Mouse (Mus musculus) adrenal gland, adult 2 months (tissue): ENCODE measurements around the gene Prkg2. TPM values are rescaled to one million over a fixed set of nuclear protein-coding genes. Genes with fewer than 3 reads are reported as not detected.

Source experiments
- DNase-seq: peaks from one replicate; pipeline ENCODE4 v3.0.0; 2021
- polyA plus RNA-seq: library from polyadenylated mRNA; depleted of rRNA; stranded (reverse); fragments of >200 nt; gene quantifications from 2 replicates; pipeline ENCODE4 v1.2.3, GENCODE M21; 2012
- total RNA-seq, 2 experiments: library from RNA; stranded (reverse); gene quantifications; 2 replicates each; pipeline ENCODE4 v1.2.3; 2021

Prkg2 gene
- total and polyA plus RNA-seq, 3 experiments = 0.33 to 4.3 (median 2.9) TPM

- no peak for DNase-seq
Measured at GRCm38 (mm10) chr5:98975877-98976672, 61.1 kb downstream of the Prkg2 start.

GRCm38 (mm10) chr5:98966679-98967078 is 70.5 kb downstream of the Prkg2 start:
- DNase-seq = no peak

- no peak for DNase-seq
Measured at GRCm38 (mm10) chr5:98965139-98965538, 72.0 kb downstream of the Prkg2 start.

- no peak for DNase-seq
Measured at GRCm38 (mm10) chr5:98964367-98964766, 72.8 kb downstream of the Prkg2 start.

- no peak for DNase-seq
Measured at GRCm38 (mm10) chr5:98962472-98962871, 74.7 kb downstream of the Prkg2 start.

- DNase-seq = no peak
Measured at GRCm38 (mm10) chr5:98955576-98955975, 81.6 kb downstream of the Prkg2 start.

DNA sequence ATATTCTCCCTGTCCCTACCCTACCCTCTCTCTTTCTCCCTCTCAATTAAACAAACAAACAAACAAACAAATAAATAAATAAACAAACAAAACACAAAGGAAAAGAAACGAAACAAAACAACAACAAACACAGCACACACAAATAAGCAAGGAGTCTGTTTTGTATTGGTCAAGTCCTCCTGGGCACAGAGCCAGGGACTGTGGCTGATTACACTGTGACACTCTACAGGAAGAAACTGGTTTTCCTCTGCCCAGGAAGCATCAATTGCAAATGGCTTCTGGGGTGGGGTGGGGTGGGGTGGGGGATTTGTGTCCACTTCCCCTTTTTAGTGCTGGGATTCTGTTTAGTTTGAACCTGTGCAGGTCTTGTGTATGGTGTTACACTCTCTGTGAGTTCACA is 83.8 kb downstream of the Prkg2 start:
- no peak for DNase-seq

DNA sequence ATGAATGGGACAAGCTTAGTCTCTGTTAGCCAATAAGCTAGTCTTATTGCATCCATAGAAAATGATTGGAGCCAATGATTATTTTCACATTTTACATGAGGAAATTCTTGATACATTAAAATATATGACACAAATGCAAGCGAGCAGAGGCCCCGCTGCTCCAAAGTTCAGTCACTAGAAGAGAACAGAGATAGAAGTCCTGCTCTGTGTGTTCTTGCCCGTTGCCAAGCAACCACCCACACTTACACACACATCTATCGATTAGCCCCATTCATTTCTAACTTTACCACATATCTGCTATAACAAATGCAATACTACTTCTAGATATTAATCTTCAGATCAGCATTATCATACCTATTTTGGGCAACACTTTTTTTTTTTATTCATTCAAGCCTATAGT is 85.6 kb downstream of the Prkg2 start:
- no peak for DNase-seq

DNA sequence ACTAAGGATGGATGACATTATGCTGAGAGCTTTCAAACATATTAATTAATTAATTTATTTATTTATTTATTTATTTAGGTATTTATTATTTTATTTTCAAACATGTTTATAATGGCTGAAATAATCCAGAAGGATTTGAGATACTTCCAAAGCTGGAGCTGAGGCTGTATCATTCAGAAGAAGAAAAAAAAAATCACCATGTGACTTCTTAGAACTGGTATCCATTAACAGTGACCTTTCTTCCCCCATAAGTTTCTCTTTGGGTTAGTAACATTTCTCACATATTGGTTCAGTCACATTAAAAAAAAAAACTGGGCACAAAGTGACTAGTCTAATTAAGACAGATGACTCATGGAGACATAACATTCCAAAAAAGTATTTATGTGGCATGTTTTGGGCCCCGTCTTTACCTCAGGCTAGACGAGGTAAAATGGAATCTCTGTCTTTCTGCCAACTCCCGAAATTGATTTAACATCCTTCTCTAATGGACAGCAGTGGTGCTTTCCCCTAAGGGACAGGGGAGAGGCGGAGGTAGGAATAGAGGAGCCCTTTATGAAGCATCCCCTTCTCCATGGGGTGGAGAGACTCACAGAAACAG is 86.6 kb downstream of the Prkg2 start:
- DNase-seq = no peak

- no peak for DNase-seq
Measured at GRCm38 (mm10) chr5:98949784-98950183, 87.4 kb downstream of the Prkg2 start.

DNA sequence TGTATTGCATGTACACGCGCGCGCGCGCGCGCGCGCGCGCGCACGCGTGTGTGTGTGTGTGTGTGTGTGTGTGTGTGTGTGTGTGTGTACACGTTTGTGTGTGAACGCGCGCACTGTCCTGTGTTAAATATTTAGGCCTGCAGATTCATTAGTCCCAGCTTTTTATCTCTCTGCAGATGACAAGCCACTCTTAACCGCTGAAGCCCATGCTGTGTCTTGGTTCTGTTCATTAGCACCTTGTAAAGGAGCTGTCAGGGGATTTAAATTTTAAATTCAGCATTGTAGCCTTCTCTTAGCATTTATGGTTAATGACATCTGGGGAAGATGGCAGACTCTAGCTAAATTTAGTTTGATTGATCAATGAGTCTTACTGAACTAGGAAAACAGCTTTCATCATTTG is 90.5 kb downstream of the Prkg2 start:
- DNase-seq = no peak

DNA sequence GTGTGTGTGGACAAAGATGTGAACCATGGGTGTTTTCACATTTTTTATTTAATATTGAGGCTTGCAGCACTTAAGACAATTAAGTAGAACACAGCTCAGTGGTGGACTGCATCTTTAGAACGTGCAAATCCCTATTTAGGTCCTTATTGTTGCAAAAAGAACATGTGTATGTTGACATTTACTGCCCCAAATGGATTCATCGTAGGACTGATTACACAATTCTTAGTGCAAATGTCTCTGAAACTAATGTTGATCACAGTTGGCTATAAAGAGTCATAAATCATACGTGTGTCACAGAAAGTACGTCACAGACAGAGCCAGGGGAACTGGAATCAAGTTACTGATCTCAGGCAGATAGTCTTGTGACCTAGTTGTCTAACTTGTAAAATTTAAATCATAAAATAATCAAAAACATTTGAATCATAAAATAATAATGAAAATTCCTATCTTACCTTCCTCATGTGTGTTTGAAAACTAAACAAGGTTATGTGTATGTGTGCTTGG is 91.0 kb downstream of the Prkg2 start:
- DNase-seq = no peak

DNA sequence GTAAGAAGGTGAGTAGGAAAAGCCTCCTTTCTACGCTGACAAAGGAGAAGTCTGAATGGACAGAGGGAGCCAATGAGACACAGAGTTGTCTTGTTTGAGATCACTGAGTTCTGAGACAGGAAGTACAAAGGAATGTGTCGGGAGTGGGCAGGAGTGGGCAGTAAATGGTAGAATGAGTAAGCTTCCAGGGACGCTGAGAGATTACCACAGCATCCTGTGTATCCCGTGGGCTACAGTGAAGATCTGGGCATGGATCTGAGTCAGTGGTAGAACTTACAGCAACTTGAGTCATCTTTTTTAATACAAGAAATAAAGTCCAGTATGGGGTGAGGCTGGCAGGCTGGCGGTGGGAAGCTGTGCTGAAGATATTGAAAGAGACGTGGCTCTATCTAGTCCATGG is 93.4 kb downstream of the Prkg2 start:
- no peak for DNase-seq

GRCm38 (mm10) chr5:98940731-98941130 is 96.4 kb downstream of the Prkg2 start:
- DNase-seq = no peak

GRCm38 (mm10) chr5:98939631-98940208 is 97.4 kb downstream of the Prkg2 start:
- no peak for DNase-seq

DNA sequence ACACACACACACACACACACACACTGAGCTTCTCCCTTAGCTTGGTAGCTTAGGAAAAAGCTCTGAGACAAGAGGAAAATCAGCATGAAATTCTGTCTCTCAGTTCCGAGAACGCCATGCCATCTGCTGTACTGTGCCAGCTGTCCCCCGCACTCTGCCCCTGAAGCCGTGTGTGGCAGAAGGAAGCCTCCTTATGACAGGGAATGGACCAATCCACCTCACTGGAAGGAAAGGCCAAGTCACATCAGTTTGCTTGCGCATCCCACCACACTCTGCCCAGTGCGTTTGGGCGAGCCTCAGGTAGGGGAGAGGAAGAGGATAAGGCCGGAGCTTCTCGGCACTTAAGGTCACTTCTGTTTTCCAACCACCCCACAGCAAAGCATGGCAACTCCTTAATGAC is 98.0 kb downstream of the Prkg2 start:
- no peak for DNase-seq

GRCm38 (mm10) chr5:98937879-98938278 is 99.3 kb downstream of the Prkg2 start:
- no peak for DNase-seq

GRCm38 (mm10) chr5:98936650-98937049 is 100.5 kb downstream of the Prkg2 start:
- no peak for DNase-seq

GRCm38 (mm10) chr5:98935930-98936329 is 101.2 kb downstream of the Prkg2 start:
- no peak for DNase-seq

DNA sequence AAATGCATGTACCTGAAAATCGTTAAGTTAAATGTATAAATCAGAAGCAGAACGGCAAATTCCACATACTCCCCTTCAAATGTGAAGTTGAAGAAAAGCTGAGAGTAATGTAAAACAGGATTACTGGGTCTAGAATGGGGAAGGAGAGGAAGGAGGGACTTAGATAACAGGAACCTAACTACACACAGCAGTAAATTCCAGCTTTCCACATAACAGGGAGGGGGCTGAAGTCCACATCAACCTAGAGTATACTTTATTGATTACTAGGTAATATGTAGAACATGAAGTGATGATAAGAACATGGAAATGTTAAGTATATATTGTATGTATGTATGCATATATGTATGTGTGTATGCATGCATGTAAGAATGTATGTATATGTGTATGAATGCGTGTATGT is 114.2 kb downstream of the Prkg2 start:
- no peak for DNase-seq

- DNase-seq = no peak
Measured at GRCm38 (mm10) chr5:98921608-98922007, 115.5 kb downstream of the Prkg2 start.

- no peak for DNase-seq
Measured at GRCm38 (mm10) chr5:98918716-98919115, 118.4 kb downstream of the Prkg2 start.

DNA sequence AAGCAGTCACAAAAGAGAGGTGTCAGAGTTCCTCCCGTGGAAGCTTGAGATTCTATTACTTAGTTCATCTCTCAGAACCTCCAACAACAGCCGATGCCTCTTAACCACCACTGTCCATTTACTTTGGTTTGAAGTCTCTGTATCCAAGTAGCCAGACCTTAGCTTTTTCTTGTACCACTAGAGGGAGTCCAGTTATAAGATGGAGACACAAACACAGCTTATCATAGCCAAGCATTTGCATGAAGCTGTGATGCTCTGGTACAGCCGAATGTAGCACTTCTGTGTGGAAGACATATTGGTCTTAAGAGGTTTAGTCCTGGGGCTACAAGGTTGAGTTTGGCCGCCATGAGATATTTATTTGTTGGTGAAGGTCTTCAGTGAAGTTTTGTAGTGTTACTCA is 134.8 kb downstream of the Prkg2 start:
- no peak for DNase-seq
